Mouse (Mus musculus) hindbrain, embryonic 11.5 days (tissue): Measurements from ENCODE around the gene Gm47995. TPM values are rescaled to one million over a fixed set of nuclear protein-coding genes. Genes with fewer than 3 reads are reported as not detected.

ENCODE experiments used
- ATAC-seq: fragments of 200-750 bp; cut with Nextera tagmentation; 2 replicates; pipeline ENCODE4 v1.8.0; 2017; ENCODE audit warnings: mild to moderate bottlenecking, moderate TSS enrichment, moderate library complexity; ENCODE audit not compliant: low FRiP score
- DNase-seq: peaks from one replicate; pipeline ENCODE4 v3.0.0-alpha.2; 2015; ENCODE audit warnings: low spot score
- H3K27ac ChIP-seq: fragments of 300-500 bp; sonication (generic); 2 replicates; pipeline ENCODE4 v1.5.1; 2014; ENCODE audit warnings: mild to moderate bottlenecking, low read depth, low read length
- H3K27me3 ChIP-seq: fragments of 300-500 bp; sonication (generic); 2 replicates; pipeline ENCODE4 v1.6.1; 2014; ENCODE audit warnings: mild to moderate bottlenecking, low read length, moderate library complexity, mixed read lengths; ENCODE audit not compliant: control insufficient read depth, insufficient read depth
- H3K36me3 ChIP-seq: fragments of 300-500 bp; sonication (generic); 2 replicates; pipeline ENCODE4 v1.6.1; 2014; ENCODE audit warnings: mild to moderate bottlenecking, low read length, moderate library complexity, mixed read lengths; ENCODE audit not compliant: control insufficient read depth, insufficient read depth
- H3K4me1 ChIP-seq: fragments of 300-500 bp; sonication (generic); replicated peaks from 2 replicates; pipeline ENCODE4 v1.6.1; 2014; ENCODE audit warnings: low read length, mixed read lengths; ENCODE audit not compliant: control insufficient read depth, insufficient read depth
- H3K4me2 ChIP-seq: fragments of 300-500 bp; sonication (generic); replicated peaks from 2 replicates; pipeline ENCODE4 v1.6.1; 2014; ENCODE audit warnings: mild to moderate bottlenecking, low read depth, low read length
- H3K4me3 ChIP-seq: fragments of 300-500 bp; sonication (generic); 2 replicates; pipeline ENCODE4 v1.5.1; 2014; ENCODE audit warnings: low read depth, low read length
- H3K9ac ChIP-seq: fragments of 300-500 bp; sonication (generic); 2 replicates; pipeline ENCODE4 v1.6.1; 2014; ENCODE audit warnings: low read depth, low read length
- H3K9me3 ChIP-seq: fragments of 300-500 bp; sonication (generic); 2 replicates; pipeline ENCODE4 v1.6.1; 2016; ENCODE audit warnings: low read length; ENCODE audit not compliant: control insufficient read depth
- WGBS: fragments of 180-500 bp; shearing (Covaris S2); extraction: QIAGEN DNeasy Blood & Tissue Kit; methylation state at CpG from one replicate; pipeline ENCODE4 v1.1.7; 2014; 5-methylcytosine and 5-hydroxymethylcytosine counted together
- polyA plus RNA-seq: library from polyadenylated mRNA; unstranded; fragments of >200 nt; fragmentation: Nextera tagmentation; extraction: Ambion mirVana; gene quantifications from 2 replicates; pipeline ENCODE4 v1.2.1, GENCODE M21; 2014

Gm47995 gene
- polyA plus RNA-seq, 1 experiment from 2014 or later = not detected

DNA sequence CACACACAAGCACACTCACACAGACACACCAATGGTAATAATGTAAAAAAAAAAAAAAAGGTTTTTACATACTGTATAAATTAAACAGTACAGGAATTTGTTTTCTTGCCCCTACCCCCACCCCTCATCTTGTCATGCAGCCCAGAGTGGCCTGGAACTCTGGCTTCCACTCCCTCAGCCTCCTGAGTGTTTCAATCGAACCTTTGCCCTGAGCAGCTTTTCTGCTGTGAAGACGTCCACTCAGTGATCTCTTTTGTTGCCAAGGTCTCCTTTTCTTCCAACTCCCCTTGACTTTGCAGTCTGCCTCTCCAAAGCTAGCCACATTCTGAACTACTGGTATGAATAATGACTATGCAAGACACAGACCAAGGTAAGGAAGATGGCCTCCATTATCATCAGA, 47.6 kb downstream of the Gm47995 start:
- H3K27me3 ChIP-seq = no peaks in the 10 kb centered on the region
- H3K4me1 ChIP-seq = no peaks in the 10 kb centered on the region
- DNase-seq (no peak), ATAC-seq (no peak)
- no peak overlapping the region for H3K4me2 ChIP-seq
- H3K9me3 ChIP-seq = no peaks in the 10 kb centered on the region
- H3K27ac ChIP-seq = no peak overlapping the region
- no peaks in the 10 kb centered on the region for H3K36me3 ChIP-seq
- H3K4me3 ChIP-seq = no peak overlapping the region
- WGBS = 68% methylated on average over 2 of the region's 2 CpGs
- no peak overlapping the region for H3K9ac ChIP-seq

Other genes starting within 250 kb of the Gm47995 start
- gene Hmcn1, start 205.0 kb upstream of the Gm47995 start, polyA plus RNA-seq = 9.7 and 13.5 TPM in 2 replicates
- gene Gm47985, start 15.9 kb upstream of the Gm47995 start, polyA plus RNA-seq = 0.25 and 0.91 TPM in 2 replicates
- gene Gm8947, start 6.1 kb upstream of the Gm47995 start, polyA plus RNA-seq = 0.27 TPM in 1 of 2 replicates, not detected in the other
- gene 3110040M04Rik, start 5.7 kb downstream of the Gm47995 start, polyA plus RNA-seq = 0.57 TPM in 1 of 2 replicates, not detected in the other
- 0.42 and 0.45 TPM in 2 replicates for gene Gm47996, start 11.7 kb downstream of the Gm47995 start, polyA plus RNA-seq
- 340 and 415 TPM in 2 replicates for gene Ivns1abp, start 146.0 kb downstream of the Gm47995 start, polyA plus RNA-seq
- 23.7 and 27.6 TPM in 2 replicates for gene Swt1, start 230.0 kb downstream of the Gm47995 start, polyA plus RNA-seq
- 59.3 and 63.8 TPM in 2 replicates for gene Trmt1l, start 230.1 kb downstream of the Gm47995 start, polyA plus RNA-seq